Mouse (Mus musculus) left cerebral cortex, postnatal 10 days (tissue): ENCODE data around the gene Scd3. TPM values are rescaled to one million over a fixed set of nuclear protein-coding genes. Genes with fewer than 3 reads are reported as not detected.

Source experiments
- DNase-seq, 2 experiments: peaks; one replicate each; pipeline ENCODE4 v3.0.0; 2021 to 2022; ENCODE audit warnings: low spot score in 2 of 2, mixed read lengths in 1 of 2; ENCODE audit errors: extremely low spot score in 1 of 2
- intact Hi-C: fragments of 180-260 bp; cut with DNase I; formaldehyde crosslinking; loops from one replicate; pipeline ENCODE4 v1.15.1; 2025
- total RNA-seq, 2 experiments: library from RNA; stranded (reverse); gene quantifications; 2 replicates each; pipeline ENCODE4 v1.2.3; 2021

Scd3 gene
- total RNA-seq, 2 experiments from 2014 or later, result 1.3 to 1.5 TPM

- DNase-seq, result no peak
- intact Hi-C loops, result no loop called here
These were observed 83.0 kb downstream of the Scd3 start for GRCm38 (mm10) chr19:44286109-44286508.

GRCm38 (mm10) chr19:44287415-44288110 is 84.5 kb downstream of the Scd3 start:
- DNase-seq, result no peak
- intact Hi-C loops, result no loop called here

GRCm38 (mm10) chr19:44292083-44292482 is 89.0 kb downstream of the Scd3 start:
- intact Hi-C loops, result no loop called here
- DNase-seq, result no peak

GRCm38 (mm10) chr19:44292483-44292882 is 89.4 kb downstream of the Scd3 start:
- intact Hi-C loops, result no loop called here
- peak in 1 of 2 experiments; percentile 30 for DNase-seq

GRCm38 (mm10) chr19:44292941-44293768 is 90.1 kb downstream of the Scd3 start, which contains the start of gene Scd2:
Gene Scd2 (plus strand): TSS chr19:44293674.
- intact Hi-C loops, result no loop called here
- DNase-seq, result peak in 1 of 2 experiments; percentile 41

Other genes starting within 250 kb of the Scd3 start
- gene Cpn1, start 216.7 kb upstream of the Scd3 start, total RNA-seq, result under 1 TPM; 0.21 to 0.24 TPM
- under 1 TPM in 1 of 2 experiments, not detected in 1; 0.28 TPM for gene Cyp2c23, start 174.1 kb upstream of the Scd3 start, total RNA-seq
- 10 to 100 TPM; 22.8 to 26.4 TPM for gene Erlin1, start 133.5 kb upstream of the Scd3 start, total RNA-seq
- 10 to 100 TPM; 46.7 to 49.6 TPM for gene Chuk, start 95.8 kb upstream of the Scd3 start, total RNA-seq
- 10 to 100 TPM; 17.6 to 18.2 TPM for gene Cwf19l1, start 67.4 kb upstream of the Scd3 start, total RNA-seq
- 10 to 100 TPM; 81.9 to 85.7 TPM for gene Bloc1s2, start 56.8 kb upstream of the Scd3 start, total RNA-seq
- not detected for gene Pkd2l1, start 10.8 kb upstream of the Scd3 start, total RNA-seq
- 100 to 1,000 TPM; 603 to 619 TPM for gene Scd2, start 90.4 kb downstream of the Scd3 start, total RNA-seq
- gene Scd4, start 129.8 kb downstream of the Scd3 start, total RNA-seq, result 1 to 10 TPM; 1.5 to 2.4 TPM
- gene Scd1, start 204.6 kb downstream of the Scd3 start, total RNA-seq, result 100 to 1,000 TPM; 126 to 130 TPM